Mouse (Mus musculus) midbrain, postnatal 0 days (tissue): Measurements from ENCODE around the gene Fxr1. TPM values are rescaled to one million over a fixed set of nuclear protein-coding genes. Genes with fewer than 3 reads are reported as not detected.

Experiments used
- ATAC-seq: fragments of 200-750 bp; cut with Nextera tagmentation; 2 replicates; pipeline ENCODE4 v1.8.0; 2017; ENCODE audit warnings: moderate number of reproducible peaks, mild to moderate bottlenecking, moderate TSS enrichment, moderate library complexity; ENCODE audit not compliant: low FRiP score
- DNase-seq: peaks from one replicate; pipeline ENCODE4 v3.0.0-alpha.2; 2015; ENCODE audit warnings: low spot score
- H3K27ac ChIP-seq: fragments of 300-500 bp; sonication (generic); 2 replicates; pipeline ENCODE4 v1.5.1; 2014; ENCODE audit warnings: low read depth, mild to moderate bottlenecking, low read length, mixed read lengths
- H3K27me3 ChIP-seq: fragments of 300-500 bp; sonication (generic); 2 replicates; pipeline ENCODE4 v1.6.1; 2014; ENCODE audit warnings: low read length, control low read depth, mixed read lengths; ENCODE audit not compliant: insufficient read depth
- H3K36me3 ChIP-seq: fragments of 300-500 bp; sonication (generic); 2 replicates; pipeline ENCODE4 v1.6.1; 2014; ENCODE audit warnings: low read length, control low read depth, mixed read lengths; ENCODE audit not compliant: insufficient read depth
- H3K4me1 ChIP-seq: fragments of 300-500 bp; sonication (generic); 2 replicates; pipeline ENCODE4 v1.6.1; 2014; ENCODE audit warnings: mild to moderate bottlenecking, control low read depth, antibody characterized with exemption, low read length, mixed read lengths; ENCODE audit not compliant: insufficient read depth
- H3K4me2 ChIP-seq: fragments of 300-500 bp; sonication (generic); 2 replicates; pipeline ENCODE4 v1.6.1; 2014; ENCODE audit warnings: low read depth, mild to moderate bottlenecking, low read length, mixed read lengths; ENCODE audit not compliant: poor library complexity, severe bottlenecking
- H3K4me3 ChIP-seq: fragments of 300-500 bp; sonication (generic); 2 replicates; pipeline ENCODE4 v1.5.1; 2014; ENCODE audit warnings: low read depth, mild to moderate bottlenecking, low read length, moderate library complexity
- H3K9ac ChIP-seq: fragments of 300-500 bp; sonication (generic); replicated peaks from 2 replicates; pipeline ENCODE4 v1.6.1; 2014; ENCODE audit warnings: mild to moderate bottlenecking, low read length, moderate library complexity, mixed read lengths; ENCODE audit not compliant: poor library complexity, severe bottlenecking
- H3K9me3 ChIP-seq: fragments of 300-500 bp; sonication (generic); 2 replicates; pipeline ENCODE4 v1.6.1; 2016; ENCODE audit warnings: low read length, control low read depth
- CTCF ChIP-seq: IDR thresholded peaks from 2 replicates; pipeline ENCODE4 v1.5.1; 2016; ENCODE audit warnings: antibody characterized with exemption, mild to moderate bottlenecking
- WGBS: fragments of 180-500 bp; shearing (Covaris S2); extraction: QIAGEN DNeasy Blood & Tissue Kit; methylation state at CpG from one replicate; pipeline ENCODE4 v1.1.7; 2014; 5-methylcytosine and 5-hydroxymethylcytosine counted together
- polyA plus RNA-seq: library from polyadenylated mRNA; unstranded; fragments of >200 nt; fragmentation: Nextera tagmentation; extraction: Ambion mirVana; gene quantifications from 2 replicates; pipeline ENCODE4 v1.2.1, GENCODE M21; 2015
- total RNA-seq: library from RNA; depleted of rRNA; stranded (reverse); fragments of >200 nt; gene quantifications from 2 replicates; pipeline ENCODE4 v1.2.3, GENCODE M21; 2014

Gene Fxr1
- total and polyA plus RNA-seq, 2 experiments from 2014 or later = 28.1 to 39.3 TPM

GRCm38 (mm10) chr3:34007611-34008010 is 12.1 kb upstream of the Fxr1 start:
- 46% methylated on average over 4 of the region's 4 CpGs for WGBS
- no peak for TF ChIP-seq CTCF
- no peak for DNase-seq
- H3K36me3 ChIP-seq = peaks cover 4% of the 10 kb centered on the region; the same call in 1 of the 2 replicates
- no peak overlapping the region for H3K27ac ChIP-seq
- H3K27me3 ChIP-seq = no peaks in the 10 kb centered on the region
- no peaks in the 10 kb centered on the region for H3K9me3 ChIP-seq
- H3K9ac ChIP-seq = no peak overlapping the region
- no peaks in the 10 kb centered on the region for H3K4me1 ChIP-seq
- no peak for ATAC-seq
- H3K4me3 ChIP-seq = no peak overlapping the region
- H3K4me2 ChIP-seq = no peak overlapping the region

- H3K4me3 ChIP-seq = no peak overlapping the region
- H3K27ac ChIP-seq = no peak overlapping the region
- ATAC-seq (no peak), DNase-seq (no peak)
- no peak overlapping the region for H3K4me2 ChIP-seq
- WGBS = 79% methylated on average over 6 of the region's 6 CpGs
- H3K9ac ChIP-seq = no peak overlapping the region
- H3K27me3 ChIP-seq = no peaks in the 10 kb centered on the region
- no peaks in the 10 kb centered on the region for H3K9me3 ChIP-seq
- H3K36me3 ChIP-seq = peaks cover 4% of the 10 kb centered on the region; the same call in 1 of the 2 replicates
- H3K4me1 ChIP-seq = no peaks in the 10 kb centered on the region
- TF ChIP-seq CTCF = no peak
Observed at GRCm38 (mm10) chr3:34008191-34008590, 11.6 kb upstream of the Fxr1 start.

- Histone ChIP-seq H3K4me2 (peak overlapping the region; percentile 77), H3K27me3 (no peaks in the 10 kb centered on the region), H3K9me3 (no peaks in the 10 kb centered on the region), H3K4me3 (peak overlapping the region; percentile 97), H3K9ac (peak overlapping the region; percentile 86), H3K4me1 (peaks cover 7% of the 10 kb centered on the region), H3K36me3 (no peaks in the 10 kb centered on the region), H3K27ac (peak overlapping the region; percentile 85)
- TF ChIP-seq CTCF = no peak
- peak; percentile 5 for DNase-seq
- ATAC-seq = peak; percentile 0
- WGBS = under 1% methylated on average over 32 of the region's 70 CpGs
Observed at GRCm38 (mm10) chr3:34020382-34021258, 877 bp downstream of the Fxr1 start.

GRCm38 (mm10) chr3:34021259-34021828 is 1.6 kb downstream of the Fxr1 start:
- no peak for TF ChIP-seq CTCF
- Histone ChIP-seq H3K27me3 (no peaks in the 10 kb centered on the region), H3K36me3 (no peaks in the 10 kb centered on the region), H3K9me3 (no peaks in the 10 kb centered on the region), H3K4me2 (peak overlapping the region; percentile 77), H3K4me1 (peaks cover 7% of the 10 kb centered on the region), H3K9ac (0 out of 2 replicates have a peak overlapping the region, but pooled peaks have one; percentile 86), H3K4me3 (peak overlapping the region; percentile 97), H3K27ac (no peak overlapping the region)
- DNase-seq (no peak), ATAC-seq (no peak)
- WGBS = 69% methylated on average over 4 of the region's 4 CpGs

GRCm38 (mm10) chr3:34028935-34029334 is 9.2 kb downstream of the Fxr1 start:
- no peak overlapping the region for H3K4me3 ChIP-seq
- TF ChIP-seq CTCF = no peak
- no peaks in the 10 kb centered on the region for H3K4me1 ChIP-seq
- DNase-seq (no peak), ATAC-seq (no peak)
- H3K27me3 ChIP-seq = no peaks in the 10 kb centered on the region
- H3K9ac ChIP-seq = no peak overlapping the region
- H3K27ac ChIP-seq = no peak overlapping the region
- no peaks in the 10 kb centered on the region for H3K36me3 ChIP-seq
- no peak overlapping the region for H3K4me2 ChIP-seq
- no peaks in the 10 kb centered on the region for H3K9me3 ChIP-seq

- ATAC-seq = no peak
- Histone ChIP-seq H3K27me3 (no peaks in the 10 kb centered on the region), H3K4me3 (no peak overlapping the region), H3K4me2 (no peak overlapping the region), H3K27ac (no peak overlapping the region), H3K9me3 (no peaks in the 10 kb centered on the region), H3K4me1 (no peaks in the 10 kb centered on the region), H3K36me3 (no peaks in the 10 kb centered on the region), H3K9ac (no peak overlapping the region)
- no peak for TF ChIP-seq CTCF
- DNase-seq = no peak
- WGBS = 86% methylated on average over 3 of the region's 3 CpGs
Observed at GRCm38 (mm10) chr3:34030601-34031000, 10.9 kb downstream of the Fxr1 start.
